Mouse (Mus musculus): ENCODE measurements around the gene Rcsd1. TPM values are rescaled to one million over a fixed set of nuclear protein-coding genes. Genes with fewer than 3 reads are reported as not detected.

Gene Rcsd1
- polyA plus RNA-seq, 1 experiment: 4.6 TPM

DNA sequence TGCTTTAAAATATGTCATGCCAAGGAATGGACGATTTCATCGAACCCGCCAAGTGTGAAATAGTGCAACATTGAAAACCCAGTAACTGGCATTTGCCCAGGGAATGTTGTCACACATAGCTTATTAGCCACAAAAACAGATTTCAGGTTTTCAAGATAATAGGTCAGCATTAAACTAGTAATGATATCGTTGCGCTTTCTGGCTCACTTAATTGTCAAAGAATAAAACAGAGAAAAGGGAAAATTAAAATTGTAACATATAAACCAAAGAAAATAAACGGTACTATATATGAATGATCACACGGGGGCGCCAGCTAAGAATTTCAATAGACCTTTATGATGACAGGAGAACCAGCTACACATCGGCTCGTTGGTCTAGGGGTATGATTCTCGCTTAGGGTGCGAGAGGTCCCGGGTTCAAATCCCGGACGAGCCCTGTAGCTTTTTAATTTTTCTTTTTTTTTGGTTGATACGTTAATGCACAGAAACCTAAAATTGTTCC, 68.2 kb downstream of the Rcsd1 start:
- H3K27ac ChIP-seq (ENCODE audit: insufficient read depth, low read length): no peak overlapping the region
- no peak for TF ChIP-seq POLR2A (IDR thresholded peaks at IDR 0.05; ENCODE audit: borderline replicate concordance, insufficient read depth, low read length)
- peak; percentile 45; the same call in 1 of the 2 replicates for TF ChIP-seq CTCF (IDR thresholded peaks at IDR 0.05; ENCODE audit: borderline replicate concordance, insufficient read depth, low read depth, low read length)
- WGBS: 1% methylated on average over 16 of the region's 16 CpGs
- no peaks in the 10 kb centered on the region for H3K4me1 ChIP-seq (ENCODE audit: control insufficient read depth, insufficient read depth, low read length)
- peak; percentile 78 to 80 for DNase-seq
- peak overlapping the region; percentile 71 for H3K4me3 ChIP-seq (replicated peaks; ENCODE audit: insufficient read depth, low read depth, low read length)
- H3K27me3 ChIP-seq (ENCODE audit: control insufficient read depth, insufficient read depth, low read length): no peaks in the 10 kb centered on the region

DNA sequence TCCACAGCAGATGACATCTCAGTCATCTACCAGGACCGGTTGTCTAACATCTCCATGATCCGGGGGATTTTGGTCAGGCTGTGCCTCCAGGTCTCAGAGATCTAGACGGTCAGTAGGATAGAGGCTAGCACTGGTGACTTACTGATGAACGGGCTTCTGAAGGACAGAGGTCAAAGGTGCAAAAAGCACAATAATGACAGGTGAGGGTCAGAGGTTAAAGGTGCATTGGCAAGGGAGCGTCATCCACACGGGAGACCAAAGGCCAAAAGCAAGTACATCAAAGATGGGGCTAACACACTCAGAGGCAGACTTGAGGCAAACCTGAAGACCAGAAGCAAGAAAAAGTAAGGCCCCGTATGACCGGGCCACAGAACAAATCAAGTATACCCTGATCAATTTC, 73.3 kb downstream of the Rcsd1 start:
- WGBS: 92% methylated on average over 8 of the region's 8 CpGs
- no peak for DNase-seq
- Histone ChIP-seq H3K27me3 (ENCODE audit: control insufficient read depth, insufficient read depth, low read length) (no peaks in the 10 kb centered on the region), H3K4me3 (replicated peaks; ENCODE audit: insufficient read depth, low read depth, low read length) (no peak overlapping the region), H3K27ac (ENCODE audit: insufficient read depth, low read length) (no peak overlapping the region), H3K4me1 (ENCODE audit: control insufficient read depth, insufficient read depth, low read length) (peaks cover 3% of the 10 kb centered on the region; the same call in 1 of the 2 replicates)
- no peak for TF ChIP-seq POLR2A (IDR thresholded peaks at IDR 0.05; ENCODE audit: borderline replicate concordance, insufficient read depth, low read length)
- TF ChIP-seq CTCF (IDR thresholded peaks at IDR 0.05; ENCODE audit: borderline replicate concordance, insufficient read depth, low read depth, low read length): no peak

GRCm38 (mm10) chr1:165635055-165635897, 74.3 kb downstream of the Rcsd1 start:
- H3K27me3 ChIP-seq (ENCODE audit: control insufficient read depth, insufficient read depth, low read length): no peaks in the 10 kb centered on the region
- DNase-seq: no peak
- H3K4me3 ChIP-seq (replicated peaks; ENCODE audit: insufficient read depth, low read depth, low read length): peak overlapping the region; percentile 62
- H3K4me1 ChIP-seq (ENCODE audit: control insufficient read depth, insufficient read depth, low read length): peaks cover 5% of the 10 kb centered on the region
- H3K27ac ChIP-seq (ENCODE audit: insufficient read depth, low read length): no peak overlapping the region
- TF ChIP-seq CTCF (IDR thresholded peaks at IDR 0.05; ENCODE audit: borderline replicate concordance, insufficient read depth, low read depth, low read length) (no peak), POLR2A (IDR thresholded peaks at IDR 0.05; ENCODE audit: borderline replicate concordance, insufficient read depth, low read length) (no peak)
- 50% methylated on average over 17 of the region's 17 CpGs for WGBS

- H3K27ac ChIP-seq (ENCODE audit: insufficient read depth, low read length): peak within 1 kb of the TSS; percentile 75
- WGBS: 1% methylated on average over 69 of the region's 73 CpGs
- peaks cover 14% of the 10 kb centered on the region for H3K4me1 ChIP-seq (ENCODE audit: control insufficient read depth, insufficient read depth, low read length)
- no peaks in the 10 kb centered on the region for H3K27me3 ChIP-seq (ENCODE audit: control insufficient read depth, insufficient read depth, low read length)
- TF ChIP-seq CTCF (IDR thresholded peaks at IDR 0.05; ENCODE audit: borderline replicate concordance, insufficient read depth, low read depth, low read length): no peak
- peak; percentile 92 for TF ChIP-seq POLR2A (IDR thresholded peaks at IDR 0.05; ENCODE audit: borderline replicate concordance, insufficient read depth, low read length)
- DNase-seq: peak; percentile 100
- H3K4me3 ChIP-seq (replicated peaks; ENCODE audit: insufficient read depth, low read depth, low read length): peak within 1 kb of the TSS; percentile 67
These were observed 75.2 kb downstream of the Rcsd1 start, which contains the start of gene Mpzl1 for GRCm38 (mm10) chr1:165634151-165634884. Mpzl1 (minus strand) TSS chr1:165634538.

DNA sequence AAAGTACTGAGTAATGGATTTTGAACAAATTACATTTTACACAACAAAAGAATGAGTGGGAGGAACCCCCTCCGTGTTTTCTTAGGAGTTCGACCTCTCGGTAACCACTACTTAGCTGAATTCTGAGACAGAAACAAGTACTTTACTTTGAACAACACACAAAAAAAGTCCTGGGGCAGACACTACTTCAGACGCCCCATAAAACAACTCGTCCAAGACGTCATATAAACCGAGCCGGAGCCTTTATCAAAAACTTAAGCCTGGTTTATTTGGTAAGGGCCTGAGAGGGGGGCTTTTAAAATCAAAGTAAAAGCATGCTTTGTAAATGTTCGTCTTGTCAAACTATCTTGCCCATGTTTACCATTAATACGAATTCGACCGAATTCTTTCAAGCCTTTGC, 76.2 kb downstream of the Rcsd1 start:
- no peak for DNase-seq
- 7% methylated on average over 12 of the region's 12 CpGs for WGBS
- Histone ChIP-seq H3K4me3 (replicated peaks; ENCODE audit: insufficient read depth, low read depth, low read length) (peak overlapping the region; percentile 67), H3K4me1 (ENCODE audit: control insufficient read depth, insufficient read depth, low read length) (peaks cover 16% of the 10 kb centered on the region), H3K27ac (ENCODE audit: insufficient read depth, low read length) (no peak overlapping the region), H3K27me3 (ENCODE audit: control insufficient read depth, insufficient read depth, low read length) (no peaks in the 10 kb centered on the region)
- TF ChIP-seq POLR2A (IDR thresholded peaks at IDR 0.05; ENCODE audit: borderline replicate concordance, insufficient read depth, low read length) (no peak), CTCF (IDR thresholded peaks at IDR 0.05; ENCODE audit: borderline replicate concordance, insufficient read depth, low read depth, low read length) (no peak)

- H3K4me3 ChIP-seq (replicated peaks; ENCODE audit: insufficient read depth, low read depth, low read length): peak overlapping the region; percentile 23
- H3K27ac ChIP-seq (ENCODE audit: insufficient read depth, low read length): 0 out of 2 replicates have a peak overlapping the region, but pooled peaks have one; percentile 1
- H3K27me3 ChIP-seq (ENCODE audit: control insufficient read depth, insufficient read depth, low read length): no peaks in the 10 kb centered on the region
- TF ChIP-seq POLR2A (IDR thresholded peaks at IDR 0.05; ENCODE audit: borderline replicate concordance, insufficient read depth, low read length) (peak; percentile 40; the same call in 1 of the 2 replicates), CTCF (IDR thresholded peaks at IDR 0.05; ENCODE audit: borderline replicate concordance, insufficient read depth, low read depth, low read length) (peak; percentile 34; the same call in 1 of the 2 replicates)
- 6% methylated on average over 8 of the region's 8 CpGs for WGBS
- peak; percentile 80 to 91 for DNase-seq
- H3K4me1 ChIP-seq (ENCODE audit: control insufficient read depth, insufficient read depth, low read length): peaks cover 18% of the 10 kb centered on the region
These were observed 78.4 kb downstream of the Rcsd1 start for GRCm38 (mm10) chr1:165631136-165631535.

- peak; percentile 58 to 71 for DNase-seq
- H3K27ac ChIP-seq (ENCODE audit: insufficient read depth, low read length): peak overlapping the region; percentile 44; the same call in 1 of the 2 replicates
- TF ChIP-seq CTCF (IDR thresholded peaks at IDR 0.05; ENCODE audit: borderline replicate concordance, insufficient read depth, low read depth, low read length) (no peak), POLR2A (IDR thresholded peaks at IDR 0.05; ENCODE audit: borderline replicate concordance, insufficient read depth, low read length) (no peak)
- H3K4me3 ChIP-seq (replicated peaks; ENCODE audit: insufficient read depth, low read depth, low read length): no peak overlapping the region
- H3K4me1 ChIP-seq (ENCODE audit: control insufficient read depth, insufficient read depth, low read length): peaks cover 26% of the 10 kb centered on the region
- no peaks in the 10 kb centered on the region for H3K27me3 ChIP-seq (ENCODE audit: control insufficient read depth, insufficient read depth, low read length)
- 9% methylated on average over 8 of the region's 8 CpGs for WGBS
These were observed 79.6 kb downstream of the Rcsd1 start for GRCm38 (mm10) chr1:165629975-165630374.

All from cerebellum, adult 2 months (tissue).